Mouse (Mus musculus): ENCODE results near the gene Syngr1. TPM values are rescaled to one million over a fixed set of nuclear protein-coding genes. Genes with fewer than 3 reads are reported as not detected.

Syngr1 gene
- polyA plus RNA-seq, 1 experiment, result 0.95 TPM

DNA sequence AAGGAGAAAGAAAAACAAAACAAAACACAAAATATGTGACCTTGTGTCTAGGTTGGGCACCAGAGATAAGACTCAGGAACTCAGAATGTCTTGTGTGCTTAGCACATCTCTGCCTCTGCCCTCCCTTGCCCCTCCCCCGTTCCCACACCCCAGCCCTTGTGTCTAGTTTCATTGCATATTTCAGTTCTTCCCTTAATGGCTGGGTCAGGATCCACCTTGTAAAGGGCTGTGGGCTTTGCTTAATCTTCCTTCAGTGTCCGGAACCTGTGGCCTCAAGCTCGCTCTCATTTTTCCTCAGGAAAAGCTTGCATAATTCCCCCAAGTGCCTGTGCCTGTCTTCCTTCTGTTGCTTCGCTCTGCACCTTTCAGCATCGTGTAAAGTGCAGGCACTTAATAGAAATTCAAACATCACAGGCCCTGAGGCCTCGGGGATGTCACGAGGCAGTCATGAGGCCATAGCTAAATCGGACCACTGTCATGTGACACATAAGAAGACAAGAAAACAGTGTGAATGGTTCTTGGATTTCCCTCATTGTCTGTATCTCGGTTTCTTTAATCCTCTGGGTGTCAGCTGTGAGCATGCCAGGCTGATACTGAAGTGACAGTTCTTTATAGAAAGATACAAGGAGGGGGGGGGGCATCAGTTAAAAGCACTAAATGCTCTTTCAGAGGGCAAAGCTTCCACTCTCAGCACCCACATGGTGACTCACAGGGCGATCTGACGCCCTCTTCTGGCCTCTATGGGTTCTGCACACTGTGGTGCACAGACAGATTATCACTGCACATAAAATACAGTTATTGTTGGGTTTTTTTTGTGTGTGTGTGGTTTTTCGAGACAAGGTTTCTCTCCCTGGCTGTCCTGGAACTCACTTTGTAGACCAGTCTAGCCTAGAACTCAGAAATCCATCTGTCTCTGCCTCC, 14.6 kb downstream of the Syngr1 start:
- TF ChIP-seq CTCF (IDR thresholded peaks at IDR 0.05; ENCODE audit: borderline replicate concordance, insufficient read depth, low read length) (no peak), POLR2A (IDR thresholded peaks at IDR 0.05; ENCODE audit: low read depth, low read length) (no peak)

DNA sequence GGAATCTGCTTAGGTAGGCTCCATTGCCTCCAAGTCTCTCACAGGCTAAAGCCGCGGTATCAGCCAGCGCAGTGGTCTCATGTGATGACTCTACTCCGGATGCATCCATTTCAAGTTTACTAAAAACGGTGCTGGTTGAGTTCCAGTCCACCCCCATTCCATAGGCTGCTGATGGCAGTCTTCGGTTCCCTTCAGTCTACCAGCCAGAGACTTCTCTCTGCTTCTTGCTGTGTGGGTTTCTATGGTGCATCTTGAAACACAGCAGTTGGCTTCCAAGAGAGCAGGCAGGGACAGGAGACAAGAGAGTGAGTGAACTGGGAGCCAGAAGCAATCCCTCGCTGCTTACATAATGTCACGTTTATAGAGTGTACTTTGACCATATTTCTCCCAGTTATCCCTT, 16.0 kb downstream of the Syngr1 start:
- no peak overlapping the region for H3K27ac ChIP-seq (ENCODE audit: insufficient read depth, low read length)
- no peak overlapping the region for H3K4me3 ChIP-seq (ENCODE audit: insufficient read depth, low read length)
- no peak for TF ChIP-seq POLR2A (IDR thresholded peaks at IDR 0.05; ENCODE audit: low read depth, low read length)
- TF ChIP-seq CTCF (IDR thresholded peaks at IDR 0.05; ENCODE audit: borderline replicate concordance, insufficient read depth, low read length), result no peak
- no peaks in the 10 kb centered on the region for H3K4me1 ChIP-seq (ENCODE audit: control insufficient read depth, insufficient read depth, low read length)

More for the DNA sequence above, 14.6 kb downstream of the Syngr1 start:
- no peak overlapping the region for H3K27ac ChIP-seq (ENCODE audit: insufficient read depth, low read length)
- no peak overlapping the region for H3K4me3 ChIP-seq (ENCODE audit: insufficient read depth, low read length)
- H3K4me1 ChIP-seq (ENCODE audit: control insufficient read depth, insufficient read depth, low read length), result no peaks in the 10 kb centered on the region

DNA sequence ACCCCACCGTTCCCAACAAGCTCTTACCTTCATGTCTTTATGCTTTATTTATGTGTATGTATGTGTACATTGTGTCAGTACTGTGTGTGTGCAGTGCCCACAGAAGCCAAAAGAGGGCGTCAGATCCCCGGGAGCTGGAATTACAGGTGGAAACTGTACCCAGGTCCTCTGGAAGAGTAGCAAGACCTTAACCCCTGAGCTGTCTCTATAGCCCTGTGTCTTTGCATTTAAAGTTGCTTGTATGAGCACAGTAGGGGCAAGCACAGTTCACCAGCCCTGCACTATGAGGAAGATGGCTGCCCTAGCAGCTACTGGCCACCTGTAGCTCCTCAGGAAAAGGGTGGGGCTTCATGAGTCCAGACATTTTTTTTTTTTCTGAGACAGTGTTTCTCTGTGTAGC, 16.4 kb downstream of the Syngr1 start:
- H3K27ac ChIP-seq (ENCODE audit: insufficient read depth, low read length), result no peak overlapping the region
- H3K4me1 ChIP-seq (ENCODE audit: control insufficient read depth, insufficient read depth, low read length), result no peaks in the 10 kb centered on the region
- TF ChIP-seq POLR2A (IDR thresholded peaks at IDR 0.05; ENCODE audit: low read depth, low read length), result no peak
- no peak for TF ChIP-seq CTCF (IDR thresholded peaks at IDR 0.05; ENCODE audit: borderline replicate concordance, insufficient read depth, low read length)
- no peak overlapping the region for H3K4me3 ChIP-seq (ENCODE audit: insufficient read depth, low read length)

DNA sequence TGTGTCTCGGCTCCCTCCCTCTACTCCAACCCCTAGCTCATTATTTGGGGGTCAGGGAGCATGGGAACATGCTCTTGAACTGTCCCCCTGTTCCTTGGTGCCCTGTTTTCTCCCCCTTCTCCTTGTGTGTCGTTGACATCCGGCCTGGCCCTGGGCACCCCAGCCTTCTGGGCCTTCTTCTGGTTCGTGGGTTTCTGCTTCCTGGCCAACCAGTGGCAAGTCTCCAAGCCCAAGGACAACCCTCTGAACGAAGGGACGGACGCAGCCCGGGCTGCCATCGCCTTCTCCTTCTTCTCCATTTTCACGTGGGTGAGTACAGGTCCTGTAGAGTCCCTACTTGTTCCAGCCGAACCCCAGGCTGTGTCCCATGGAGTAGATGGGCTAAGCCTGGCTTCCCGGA, 20.3 kb downstream of the Syngr1 start:
- TF ChIP-seq CTCF (IDR thresholded peaks at IDR 0.05; ENCODE audit: borderline replicate concordance, insufficient read depth, low read length) (no peak), POLR2A (IDR thresholded peaks at IDR 0.05; ENCODE audit: low read depth, low read length) (no peak)
- Histone ChIP-seq H3K27ac (ENCODE audit: insufficient read depth, low read length) (no peak overlapping the region), H3K4me1 (ENCODE audit: control insufficient read depth, insufficient read depth, low read length) (no peaks in the 10 kb centered on the region; the same call in 1 of the 2 replicates), H3K4me3 (ENCODE audit: insufficient read depth, low read length) (no peak overlapping the region)

DNA sequence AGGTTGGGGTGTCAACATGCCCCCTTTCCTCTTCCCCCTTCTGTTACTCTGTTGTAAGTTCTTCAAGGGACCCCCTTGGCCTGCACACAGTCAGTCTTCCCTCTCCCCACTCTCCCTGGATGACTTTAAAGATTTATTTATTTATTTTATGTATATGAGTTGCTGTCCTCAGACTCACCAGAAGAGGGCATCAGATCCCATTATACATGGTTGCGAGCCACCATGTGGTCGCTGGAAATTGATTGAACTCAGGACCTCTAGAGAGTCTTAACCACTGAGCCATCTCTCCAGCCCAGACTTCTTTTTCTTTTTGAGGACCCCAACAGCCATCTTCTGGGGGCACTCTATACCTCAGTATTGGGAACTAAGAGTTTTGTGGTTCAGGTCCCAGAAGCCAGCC, 21.4 kb downstream of the Syngr1 start:
- H3K4me1 ChIP-seq (ENCODE audit: control insufficient read depth, insufficient read depth, low read length), result no peaks in the 10 kb centered on the region; the same call in 1 of the 2 replicates
- no peak for TF ChIP-seq POLR2A (IDR thresholded peaks at IDR 0.05; ENCODE audit: low read depth, low read length)
- TF ChIP-seq CTCF (IDR thresholded peaks at IDR 0.05; ENCODE audit: borderline replicate concordance, insufficient read depth, low read length), result no peak
- no peak overlapping the region for H3K27ac ChIP-seq (ENCODE audit: insufficient read depth, low read length)
- H3K4me3 ChIP-seq (ENCODE audit: insufficient read depth, low read length), result no peak overlapping the region

DNA sequence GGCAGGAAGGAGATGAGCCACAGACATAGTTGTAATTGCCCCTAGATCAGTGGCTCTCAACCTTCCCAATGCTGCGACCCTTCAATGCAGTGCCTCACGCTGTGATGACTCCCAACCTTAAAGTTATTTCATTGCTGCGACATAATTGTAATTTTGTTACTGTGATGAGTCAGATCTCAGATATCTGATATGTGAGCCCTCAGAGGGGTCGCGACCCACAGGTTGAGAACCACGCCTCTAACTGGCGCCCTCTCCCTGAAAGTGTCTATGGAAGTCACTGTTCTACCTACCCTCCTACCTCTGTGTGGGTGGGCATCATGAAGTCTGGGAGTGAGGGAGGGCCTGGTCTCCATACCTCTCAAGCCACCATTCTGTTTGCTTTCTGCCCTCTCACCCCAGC, 23.3 kb downstream of the Syngr1 start:
- Histone ChIP-seq H3K27ac (ENCODE audit: insufficient read depth, low read length) (no peak overlapping the region), H3K4me3 (ENCODE audit: insufficient read depth, low read length) (no peak overlapping the region), H3K4me1 (ENCODE audit: control insufficient read depth, insufficient read depth, low read length) (no peaks in the 10 kb centered on the region; the same call in 1 of the 2 replicates)
- TF ChIP-seq CTCF (IDR thresholded peaks at IDR 0.05; ENCODE audit: borderline replicate concordance, insufficient read depth, low read length) (no peak), POLR2A (IDR thresholded peaks at IDR 0.05; ENCODE audit: low read depth, low read length) (no peak)

DNA sequence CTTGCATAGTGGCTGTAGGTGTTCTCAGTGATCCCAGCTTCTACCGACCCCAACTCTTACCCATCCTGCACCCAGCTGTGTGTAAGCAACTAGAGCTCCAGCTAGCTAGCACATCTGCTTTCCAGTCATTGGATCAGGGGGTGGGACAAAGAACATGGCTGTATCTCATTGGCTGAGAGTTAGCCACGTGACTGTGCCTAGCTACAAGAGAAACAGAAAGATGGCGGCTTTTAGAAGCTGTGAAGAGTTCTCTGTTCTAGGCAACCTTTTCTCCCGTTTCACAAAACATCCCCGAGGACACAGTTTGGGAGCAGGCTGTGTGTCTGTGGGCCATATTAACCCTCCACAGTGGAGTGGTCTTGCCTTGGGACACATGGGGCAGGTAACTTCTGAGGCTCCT, 24.1 kb downstream of the Syngr1 start:
- Histone ChIP-seq H3K27ac (ENCODE audit: insufficient read depth, low read length) (no peak overlapping the region), H3K4me3 (ENCODE audit: insufficient read depth, low read length) (no peak overlapping the region)

DNA sequence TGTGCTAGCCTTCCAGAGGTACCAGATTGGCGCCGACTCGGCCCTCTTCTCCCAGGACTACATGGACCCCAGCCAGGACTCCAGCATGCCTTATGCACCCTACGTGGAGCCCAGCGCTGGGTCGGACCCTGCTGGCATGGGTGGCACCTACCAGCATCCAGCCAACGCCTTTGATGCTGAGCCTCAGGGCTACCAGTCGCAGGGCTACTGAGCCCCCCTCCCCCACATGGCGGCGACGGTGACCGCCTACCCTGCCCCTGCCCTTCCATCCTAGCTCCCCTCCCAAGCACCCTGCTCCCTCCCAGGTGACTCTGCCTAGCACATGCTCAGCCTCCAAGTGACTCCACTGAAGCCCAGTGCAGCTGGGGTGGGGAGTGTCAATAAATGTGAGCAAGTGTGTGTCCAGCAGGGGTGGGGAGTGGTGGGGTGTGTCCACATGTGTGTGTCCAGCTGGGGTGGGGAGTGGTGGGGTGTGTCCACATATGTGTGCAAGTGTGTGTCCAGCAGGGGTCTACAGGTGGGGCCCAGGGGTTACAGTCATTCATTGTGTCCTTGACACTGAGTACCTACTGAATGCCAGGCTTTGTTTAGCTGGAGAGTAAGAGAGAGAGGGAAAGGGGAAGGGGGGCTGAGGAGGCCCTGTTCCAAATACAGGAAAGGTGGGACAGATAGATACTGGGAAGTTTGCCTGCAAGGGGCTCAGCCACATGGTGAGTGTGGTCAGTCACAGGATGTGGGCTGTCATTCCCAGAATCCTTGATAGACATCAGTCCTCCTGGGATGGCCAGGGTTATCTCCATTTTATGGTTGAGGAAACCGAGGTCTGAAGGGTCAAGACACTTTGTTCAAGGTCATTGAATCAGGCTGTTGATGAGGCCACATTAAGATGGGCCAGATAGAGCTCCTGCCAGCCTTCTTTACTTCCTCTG, 25.0 kb downstream of the Syngr1 start:
- TF ChIP-seq POLR2A (IDR thresholded peaks at IDR 0.05; ENCODE audit: low read depth, low read length), result no peak
- no peak for TF ChIP-seq CTCF (IDR thresholded peaks at IDR 0.05; ENCODE audit: borderline replicate concordance, insufficient read depth, low read length)
- H3K4me1 ChIP-seq (ENCODE audit: control insufficient read depth, insufficient read depth, low read length), result no peaks in the 10 kb centered on the region; the same call in 1 of the 2 replicates
- no peak overlapping the region for H3K4me3 ChIP-seq (ENCODE audit: insufficient read depth, low read length)
- no peak overlapping the region for H3K27ac ChIP-seq (ENCODE audit: insufficient read depth, low read length)

More for the DNA sequence above, 24.1 kb downstream of the Syngr1 start:
- TF ChIP-seq CTCF (IDR thresholded peaks at IDR 0.05; ENCODE audit: borderline replicate concordance, insufficient read depth, low read length), result no peak
- TF ChIP-seq POLR2A (IDR thresholded peaks at IDR 0.05; ENCODE audit: low read depth, low read length), result no peak
- no peaks in the 10 kb centered on the region; the same call in 1 of the 2 replicates for H3K4me1 ChIP-seq (ENCODE audit: control insufficient read depth, insufficient read depth, low read length)

DNA sequence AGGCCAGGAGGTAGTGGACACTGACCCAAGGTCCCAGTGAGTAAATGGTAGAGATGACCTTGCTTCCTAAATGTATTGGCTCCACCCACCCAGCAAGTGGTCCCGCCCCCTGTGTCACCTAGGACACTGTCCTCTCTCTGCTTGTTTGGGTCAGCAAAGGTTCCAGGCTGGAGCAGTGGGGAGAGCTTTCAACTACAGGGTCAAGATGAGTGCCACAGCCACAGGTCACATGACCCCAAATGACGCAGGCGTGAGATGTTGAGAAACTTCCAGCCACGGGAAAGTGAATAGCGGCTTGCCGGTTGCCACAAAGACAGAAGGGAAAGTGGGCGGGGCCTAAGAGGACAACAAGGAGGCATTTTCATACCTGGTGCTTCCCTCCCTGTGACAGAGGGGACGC, 26.0 kb downstream of the Syngr1 start:
- H3K4me1 ChIP-seq (ENCODE audit: control insufficient read depth, insufficient read depth, low read length), result no peaks in the 10 kb centered on the region; the same call in 1 of the 2 replicates
- H3K27ac ChIP-seq (ENCODE audit: insufficient read depth, low read length), result no peak overlapping the region
- H3K4me3 ChIP-seq (ENCODE audit: insufficient read depth, low read length), result no peak overlapping the region
- no peak for TF ChIP-seq CTCF (IDR thresholded peaks at IDR 0.05; ENCODE audit: borderline replicate concordance, insufficient read depth, low read length)
- no peak for TF ChIP-seq POLR2A (IDR thresholded peaks at IDR 0.05; ENCODE audit: low read depth, low read length)

All from embryonic fibroblast, embryonic 13.5 days (primary cell).